Mouse (Mus musculus): ENCODE measurements around the gene Zmym2. TPM values are rescaled to one million over a fixed set of nuclear protein-coding genes. Genes with fewer than 3 reads are reported as not detected.
A peak's percentile ranks its signal among the peaks of the same experiment; 100 is the strongest.
"Not testable (repeated sequence)": the region's sequence is repeated elsewhere in the genome, so short reads cannot be mapped to it uniquely, and the experiment has no call there.

The Zmym2 gene
- 10 to 100 TPM; 66.3 to 71.8 TPM for total RNA-seq (2021)
- long read RNA-seq, experiment 1, partial matches to known transcripts: 0 of 2 reads
- long read RNA-seq, experiment 1, other reads (novel, unspliced or antisense): 2 of 2 reads
- long read RNA-seq, experiment 2, partial matches to known transcripts: 6 of 15 reads
- long read RNA-seq, experiment 2, other reads (novel, unspliced or antisense): 9 of 15 reads

GRCm38 (mm10) chr14:56886594-56887513 lies at the start of gene Zmym2:
Gene Zmym2 (plus strand): TSS chr14:56886653.
- peak; percentile 44 to 61 for DNase-seq (ENCODE audit: low spot score in 2 of 2)

- DNase-seq (ENCODE audit: low spot score in 2 of 2): no peak
Observed at GRCm38 (mm10) chr14:56844033-56844432, 42.4 kb upstream of the Zmym2 start.

- DNase-seq (ENCODE audit: low spot score in 2 of 2): no peak
Observed at GRCm38 (mm10) chr14:56844507-56844906, 41.9 kb upstream of the Zmym2 start.

GRCm38 (mm10) chr14:56848322-56848721 lies 38.1 kb upstream of the Zmym2 start:
- DNase-seq (ENCODE audit: low spot score in 2 of 2): no peak

GRCm38 (mm10) chr14:56849681-56850080 lies 36.8 kb upstream of the Zmym2 start:
- no peak for DNase-seq (ENCODE audit: low spot score in 2 of 2)

- DNase-seq (ENCODE audit: low spot score in 2 of 2): no peak
Observed at GRCm38 (mm10) chr14:56864041-56864440, 22.4 kb upstream of the Zmym2 start.

GRCm38 (mm10) chr14:56864641-56865040 lies 21.8 kb upstream of the Zmym2 start:
- no peak for DNase-seq (ENCODE audit: low spot score in 2 of 2)

- not testable (repeated sequence) for DNase-seq (ENCODE audit: low spot score in 2 of 2)
Observed at GRCm38 (mm10) chr14:56865112-56865511, 21.3 kb upstream of the Zmym2 start.

- DNase-seq (ENCODE audit: low spot score in 2 of 2): no peak
Observed at GRCm38 (mm10) chr14:56873525-56873924, 12.9 kb upstream of the Zmym2 start.

GRCm38 (mm10) chr14:56875586-56876159 lies 10.8 kb upstream of the Zmym2 start:
- DNase-seq (ENCODE audit: low spot score in 2 of 2): no peak

- no peak for DNase-seq (ENCODE audit: low spot score in 2 of 2)
Observed at GRCm38 (mm10) chr14:56881271-56881670, 5.2 kb upstream of the Zmym2 start.

GRCm38 (mm10) chr14:56883431-56883830 lies 3.0 kb upstream of the Zmym2 start:
- DNase-seq (ENCODE audit: low spot score in 2 of 2): no peak

- DNase-seq (ENCODE audit: low spot score in 2 of 2): peak; percentile 43 to 51
Observed at GRCm38 (mm10) chr14:56885308-56885771, 1.1 kb upstream of the Zmym2 start.

GRCm38 (mm10) chr14:56885986-56886593 lies 363 bp upstream of the Zmym2 start:
- peak; percentile 72 to 74 for DNase-seq (ENCODE audit: low spot score in 2 of 2)

- no peak for DNase-seq (ENCODE audit: low spot score in 2 of 2)
Observed at GRCm38 (mm10) chr14:56887514-56887880, 1.0 kb downstream of the Zmym2 start.

GRCm38 (mm10) chr14:56887887-56888286 lies 1.4 kb downstream of the Zmym2 start:
- peak; percentile 26 to 49 for DNase-seq (ENCODE audit: low spot score in 2 of 2)

- no peak for DNase-seq (ENCODE audit: low spot score in 2 of 2)
Observed at GRCm38 (mm10) chr14:56888416-56888815, 2.0 kb downstream of the Zmym2 start.

GRCm38 (mm10) chr14:56894417-56894816 lies 8.0 kb downstream of the Zmym2 start:
- DNase-seq (ENCODE audit: low spot score in 2 of 2): no peak

GRCm38 (mm10) chr14:56896521-56896920 lies 10.1 kb downstream of the Zmym2 start:
- DNase-seq (ENCODE audit: low spot score in 2 of 2): no peak

GRCm38 (mm10) chr14:56897475-56897874 lies 11.0 kb downstream of the Zmym2 start:
- no peak for DNase-seq (ENCODE audit: low spot score in 2 of 2)

- no peak for DNase-seq (ENCODE audit: low spot score in 2 of 2)
Observed at GRCm38 (mm10) chr14:56899656-56900055, 13.2 kb downstream of the Zmym2 start.

GRCm38 (mm10) chr14:56903039-56903438 lies 16.6 kb downstream of the Zmym2 start:
- DNase-seq (ENCODE audit: low spot score in 2 of 2): no peak

Measured in adrenal gland, postnatal 4 days (tissue).